Mouse (Mus musculus): ENCODE measurements around the gene Catsper4.

Gene Catsper4

GRCm38 (mm10) chr4:134227194-134227593 lies at the start of gene Catsper4:
Gene Catsper4 (minus strand): TSS chr4:134227383.
- no peak for DNase-seq (ENCODE audit: low read depth, low spot score)

- peak; percentile 91 for DNase-seq (ENCODE audit: low read depth, low spot score)
Measured at GRCm38 (mm10) chr4:134273417-134274345, 46.5 kb upstream of the Catsper4 start.

- DNase-seq (ENCODE audit: low read depth, low spot score) = no peak
Measured at GRCm38 (mm10) chr4:134272731-134273416, 45.7 kb upstream of the Catsper4 start.

DNA sequence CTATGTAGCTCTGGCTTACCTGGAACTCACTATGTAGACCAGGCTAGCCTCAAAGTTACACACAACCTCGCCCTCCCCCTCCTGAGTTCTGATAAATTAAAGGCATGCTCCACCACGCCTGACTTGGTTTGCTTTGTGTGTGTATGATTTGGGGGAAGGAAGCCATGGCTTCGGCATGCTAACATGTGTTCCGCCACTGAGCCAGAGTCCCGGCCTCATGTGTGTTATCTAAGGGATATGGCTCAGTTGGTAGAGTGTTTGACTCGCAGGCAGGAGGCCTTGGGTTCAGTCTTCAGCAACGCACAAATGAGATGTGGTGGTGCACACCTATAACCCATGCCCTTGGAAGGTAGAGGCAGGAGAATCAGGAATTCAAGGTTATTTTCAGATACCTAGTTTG lies 44.8 kb upstream of the Catsper4 start:
- no peak for DNase-seq (ENCODE audit: low read depth, low spot score)

GRCm38 (mm10) chr4:134269622-134270021 lies 42.4 kb upstream of the Catsper4 start:
- peak; percentile 43 for DNase-seq (ENCODE audit: low read depth, low spot score)

DNA sequence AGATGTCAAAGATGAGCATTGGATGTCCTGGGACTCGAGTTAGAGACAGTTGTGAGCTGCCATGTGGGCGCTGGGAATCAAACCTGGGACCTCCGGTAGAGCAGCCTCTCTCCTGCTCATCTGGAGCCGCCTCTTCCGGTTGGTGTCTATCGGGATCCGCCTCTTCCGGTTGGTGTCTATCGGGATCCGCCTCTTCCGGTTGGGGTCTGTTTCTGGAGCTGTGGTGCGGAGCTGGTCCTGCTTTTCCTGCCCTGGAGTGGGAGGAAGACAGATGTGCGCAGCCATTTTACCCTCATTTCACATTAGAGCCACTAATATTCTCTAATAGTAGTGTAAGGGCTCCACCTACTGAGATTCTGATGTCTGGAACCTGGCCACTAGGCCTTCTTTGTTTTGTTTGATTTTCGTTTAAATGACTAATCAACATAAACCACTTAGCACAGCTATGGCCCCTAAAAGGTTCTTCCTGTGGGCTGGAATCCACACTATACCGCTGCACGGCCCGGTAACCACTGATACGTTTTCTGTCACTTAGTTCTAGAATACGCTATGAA lies 41.0 kb upstream of the Catsper4 start:
- no peak for DNase-seq (ENCODE audit: low read depth, low spot score)

- DNase-seq (ENCODE audit: low read depth, low spot score) = no peak
Measured at GRCm38 (mm10) chr4:134265860-134266585, 38.8 kb upstream of the Catsper4 start.

DNA sequence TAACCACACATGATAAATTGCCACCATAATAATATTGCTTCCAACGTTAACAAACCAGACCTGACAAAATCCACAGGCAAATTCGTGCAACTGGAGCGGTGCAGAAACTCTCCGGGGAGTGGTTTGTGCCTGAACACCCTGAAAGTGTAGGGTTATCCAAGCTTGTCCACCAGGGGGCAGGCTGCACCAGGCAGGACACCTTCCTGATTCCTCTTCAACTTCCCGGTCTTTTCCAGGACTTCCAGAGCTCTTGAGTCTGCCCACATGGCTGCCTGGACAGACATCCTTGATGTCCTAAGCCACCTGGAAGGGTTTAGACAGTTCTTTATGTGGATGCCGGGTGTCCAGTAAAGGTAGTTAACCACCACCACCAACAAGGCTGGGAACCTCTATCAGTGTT lies 36.0 kb upstream of the Catsper4 start:
- DNase-seq (ENCODE audit: low read depth, low spot score) = peak; percentile 44

- DNase-seq (ENCODE audit: low read depth, low spot score) = no peak
Measured at GRCm38 (mm10) chr4:134258354-134258753, 31.2 kb upstream of the Catsper4 start.

DNA sequence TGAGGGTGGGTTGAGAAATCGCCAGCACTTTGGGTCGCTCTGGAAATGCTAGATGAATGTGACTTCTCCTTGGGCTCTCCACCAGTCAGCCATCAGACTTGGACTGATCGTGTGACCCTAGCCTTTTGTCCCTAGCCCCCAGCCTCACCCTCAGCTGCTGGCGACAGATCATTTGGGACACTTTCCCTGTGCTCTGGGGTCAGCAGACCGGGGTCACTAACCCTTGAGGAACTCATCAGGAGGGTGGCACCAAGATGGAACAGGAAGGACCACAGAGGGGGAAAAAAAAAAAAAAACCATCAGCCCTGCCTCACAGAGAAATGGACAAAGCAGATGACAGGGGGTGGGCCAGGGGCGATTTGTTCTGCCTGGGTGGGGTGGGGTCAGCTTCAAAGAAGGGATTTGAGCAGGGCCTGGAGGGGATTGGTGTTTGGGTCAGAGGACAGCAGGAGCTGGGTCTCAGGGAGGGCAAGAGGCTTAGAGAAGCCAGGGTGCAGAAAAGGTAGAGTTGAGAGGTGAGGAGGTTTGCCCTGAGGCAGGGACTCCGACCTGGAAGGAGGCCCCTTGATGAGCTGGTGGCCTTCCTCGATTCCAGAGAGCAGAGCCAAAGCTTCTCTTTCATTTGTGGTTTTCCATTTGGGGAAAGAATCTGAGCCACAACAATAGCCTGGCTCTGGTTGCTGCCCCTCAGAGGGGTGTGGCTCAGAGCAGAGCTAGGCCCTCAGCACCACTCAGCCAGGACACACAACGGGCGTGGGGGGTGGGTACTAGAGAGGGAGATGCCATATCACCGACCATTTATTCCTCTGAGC lies 30.2 kb upstream of the Catsper4 start:
- DNase-seq (ENCODE audit: low read depth, low spot score) = no peak

- DNase-seq (ENCODE audit: low read depth, low spot score) = no peak
Measured at GRCm38 (mm10) chr4:134256407-134257197, 29.4 kb upstream of the Catsper4 start.

- DNase-seq (ENCODE audit: low read depth, low spot score) = no peak
Measured at GRCm38 (mm10) chr4:134255854-134256253, 28.7 kb upstream of the Catsper4 start.

- no peak for DNase-seq (ENCODE audit: low read depth, low spot score)
Measured at GRCm38 (mm10) chr4:134254835-134255234, 27.7 kb upstream of the Catsper4 start.

DNA sequence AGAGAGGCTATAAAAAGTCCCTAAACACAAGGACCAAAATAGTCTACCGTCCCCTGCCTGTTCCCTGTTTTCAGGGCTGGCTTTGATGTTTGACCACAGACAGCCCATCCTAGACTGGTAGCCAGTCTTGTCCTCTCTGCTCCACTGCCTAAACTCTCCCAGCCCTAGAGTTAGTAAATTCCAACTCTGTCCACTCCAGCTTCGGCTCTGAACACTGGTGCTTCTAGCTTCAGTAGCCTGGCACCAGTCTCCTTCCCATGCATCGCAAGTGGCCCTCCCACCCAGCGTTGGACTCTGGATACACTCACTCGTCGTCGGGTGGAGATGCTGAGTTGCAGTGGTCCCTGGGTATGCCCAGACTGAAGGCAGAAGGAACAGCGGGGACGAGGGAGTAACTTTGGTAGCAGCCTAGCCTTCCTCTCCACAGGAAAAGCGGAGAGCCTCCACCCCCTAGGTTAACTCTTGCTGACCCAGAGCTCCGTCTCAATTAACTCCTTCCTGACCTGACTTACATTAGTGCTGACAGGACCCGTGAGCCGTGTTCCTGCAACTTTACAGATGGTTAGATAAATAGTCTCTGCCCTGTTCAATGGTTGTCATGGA lies 26.6 kb upstream of the Catsper4 start, which contains the start of gene Grrp1:
Grrp1 (minus strand) TSS at position 385 of the 603 bp plus-strand sequence.
- no peak for DNase-seq (ENCODE audit: low read depth, low spot score)

DNA sequence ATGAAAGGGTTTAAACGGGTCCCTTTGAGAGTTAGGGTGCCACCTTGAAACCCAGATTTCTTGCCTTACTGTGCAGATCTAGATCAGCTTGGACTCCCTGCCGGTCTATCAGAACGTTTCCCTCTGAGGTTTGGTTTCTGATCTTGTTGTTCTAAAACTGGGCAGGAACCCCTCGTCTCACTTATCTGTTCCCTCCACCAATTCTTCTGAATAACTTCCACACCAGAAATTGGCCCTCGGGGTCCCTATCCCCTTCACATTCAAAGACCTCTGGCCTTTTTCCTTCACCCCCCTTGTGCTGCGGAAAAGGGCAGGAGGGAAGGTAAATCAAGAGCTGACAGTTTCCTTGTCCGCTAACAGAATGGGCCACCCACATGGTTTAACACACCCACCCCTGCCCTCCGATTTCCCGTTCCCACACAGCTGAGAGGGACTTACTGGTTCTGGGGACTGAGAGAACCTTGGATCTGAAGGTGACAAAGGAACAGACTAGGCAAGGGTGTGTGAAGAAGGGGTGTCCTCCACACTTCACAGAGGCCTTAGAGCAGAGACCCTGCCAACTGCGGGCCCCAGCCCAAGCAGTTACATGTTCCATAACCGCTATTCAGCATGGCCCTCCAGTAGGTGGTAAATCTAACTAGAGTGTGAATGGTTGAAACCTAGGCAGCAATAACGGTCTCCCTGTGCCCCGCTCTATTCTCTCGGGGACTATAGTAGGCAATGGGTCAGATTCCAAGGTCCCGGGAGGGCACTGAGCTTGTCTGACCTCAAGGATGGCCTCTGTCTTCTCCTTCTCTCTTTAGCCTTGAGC lies 25.9 kb upstream of the Catsper4 start:
- DNase-seq (ENCODE audit: low read depth, low spot score) = no peak

- no peak for DNase-seq (ENCODE audit: low read depth, low spot score)
Measured at GRCm38 (mm10) chr4:134252131-134252910, 25.1 kb upstream of the Catsper4 start.

DNA sequence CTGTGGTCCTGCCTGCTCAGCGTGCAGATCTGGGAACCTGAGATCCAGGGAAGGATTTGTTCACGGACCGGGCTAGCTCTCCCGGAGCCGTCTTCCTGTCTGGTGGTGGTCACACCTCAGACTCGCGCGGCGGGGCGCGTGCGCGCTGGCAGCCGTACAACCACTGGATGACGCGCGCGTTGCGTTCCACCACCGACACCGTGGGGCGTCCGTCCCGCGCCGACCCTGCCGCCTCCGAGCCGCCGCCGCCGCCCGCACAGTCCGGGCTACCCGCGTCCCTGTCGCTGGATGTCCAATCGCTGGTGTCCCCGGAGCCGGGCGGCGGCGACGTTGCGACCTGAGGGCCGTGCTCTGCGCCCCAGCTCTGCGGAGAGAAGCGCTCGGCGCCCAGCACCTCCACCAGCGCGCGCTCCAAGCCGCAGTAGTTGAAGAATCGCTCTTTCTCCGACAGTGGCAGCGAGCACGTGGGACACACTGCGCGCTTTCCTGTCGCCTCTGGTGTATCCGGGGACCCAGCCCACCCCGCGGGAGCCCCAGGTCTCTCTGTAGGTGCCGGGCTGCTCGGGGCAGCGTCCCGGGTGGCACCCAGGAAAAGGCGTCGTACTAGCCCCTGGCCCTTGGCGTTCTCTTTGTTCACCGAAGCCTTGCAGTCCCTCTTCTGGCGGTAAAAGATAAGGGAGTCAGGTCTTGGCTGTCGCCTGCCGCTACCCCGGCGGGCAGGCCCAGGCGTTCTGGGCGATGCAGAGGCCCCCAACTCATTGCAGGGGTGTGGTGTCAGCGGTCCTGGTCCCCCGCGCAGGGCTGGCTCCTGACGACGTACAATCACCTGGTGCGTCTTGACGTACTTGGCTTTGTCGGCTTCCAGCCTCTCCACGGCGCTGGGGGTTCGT lies 24.3 kb upstream of the Catsper4 start:
- DNase-seq (ENCODE audit: low read depth, low spot score) = no peak

Data from A20 (cell line).